Mouse (Mus musculus): ENCODE data around the gene Sema3b.
"Not testable (repeated sequence)": the region's sequence is repeated elsewhere in the genome, so short reads cannot be mapped to it uniquely, and the experiment has no call there.

The Sema3b gene

GRCm38 (mm10) chr9:107590058-107590772 lies 18.8 kb downstream of the Sema3b start:
- DNase-seq (ENCODE audit: low spot score) = no peak

GRCm38 (mm10) chr9:107587833-107588639 lies 21.0 kb downstream of the Sema3b start:
- no peak for DNase-seq (ENCODE audit: low spot score)

- peak; percentile 99 for DNase-seq (ENCODE audit: low spot score)
Observed at GRCm38 (mm10) chr9:107586974-107587832, 21.8 kb downstream of the Sema3b start, which contains the start of gene Ifrd2. Ifrd2 (plus strand) TSS chr9:107587642.

GRCm38 (mm10) chr9:107586504-107586903 lies 22.5 kb downstream of the Sema3b start:
- no peak for DNase-seq (ENCODE audit: low spot score)

- no peak for DNase-seq (ENCODE audit: low spot score)
Observed at GRCm38 (mm10) chr9:107583174-107583573, 25.9 kb downstream of the Sema3b start.

- DNase-seq (ENCODE audit: low spot score) = no peak
Observed at GRCm38 (mm10) chr9:107582509-107583062, 26.4 kb downstream of the Sema3b start.

GRCm38 (mm10) chr9:107581584-107581983 lies 27.4 kb downstream of the Sema3b start:
- DNase-seq (ENCODE audit: low spot score) = no peak

GRCm38 (mm10) chr9:107580501-107581317 lies 28.3 kb downstream of the Sema3b start, which contains the start of gene Hyal3:
Hyal3 (plus strand) TSS chr9:107580818.
- peak; percentile 90 for DNase-seq (ENCODE audit: low spot score)

GRCm38 (mm10) chr9:107579023-107579900 lies 29.8 kb downstream of the Sema3b start:
- DNase-seq (ENCODE audit: low spot score) = no peak

- DNase-seq (ENCODE audit: low spot score) = no peak
Observed at GRCm38 (mm10) chr9:107578587-107578986, 30.4 kb downstream of the Sema3b start, which contains the start of gene Naa80. Naa80 (plus strand) TSS chr9:107578887.

GRCm38 (mm10) chr9:107577871-107578270 lies 31.2 kb downstream of the Sema3b start:
- no peak for DNase-seq (ENCODE audit: low spot score)

- DNase-seq (ENCODE audit: low spot score) = no peak
Observed at GRCm38 (mm10) chr9:107576357-107577107, 32.5 kb downstream of the Sema3b start, which contains the start of gene Hyal1. Hyal1 (plus strand) TSS chr9:107576927.

- DNase-seq (ENCODE audit: low spot score) = no peak
Observed at GRCm38 (mm10) chr9:107575579-107576356, 33.3 kb downstream of the Sema3b start.

- not testable (repeated sequence) for DNase-seq (ENCODE audit: low spot score)
Observed at GRCm38 (mm10) chr9:107573774-107574173, 35.3 kb downstream of the Sema3b start.

GRCm38 (mm10) chr9:107572327-107572662 lies 36.7 kb downstream of the Sema3b start:
- no peak for DNase-seq (ENCODE audit: low spot score)

GRCm38 (mm10) chr9:107571534-107572326 lies 37.3 kb downstream of the Sema3b start:
- DNase-seq (ENCODE audit: low spot score) = no peak

GRCm38 (mm10) chr9:107570845-107571244 lies 38.2 kb downstream of the Sema3b start:
- no peak for DNase-seq (ENCODE audit: low spot score)

Data from T-cell, adult 2 months (primary cell).